Mouse (Mus musculus) adrenal gland, adult 18-20 months (tissue): Measurements from ENCODE around the gene Ddx25. TPM values are rescaled to one million over a fixed set of nuclear protein-coding genes. Genes with fewer than 3 reads are reported as not detected.

ENCODE experiments used
- DNase-seq, 2 experiments: peaks; one replicate each; pipeline ENCODE4 v3.0.0; 2021 to 2022; ENCODE audit warnings: low spot score in 2 of 2
- total RNA-seq, 2 experiments: library from RNA; stranded (reverse); gene quantifications; 1 replicate in 1 of 2; 2 replicates in 1 of 2; pipeline ENCODE4 v1.2.3; 2021

The Ddx25 gene
- total RNA-seq, 2 experiments from 2014 or later: 1.0 to 1.1 TPM

- DNase-seq: no peak
Measured at GRCm38 (mm10) chr9:35541941-35542340, 16.4 kb downstream of the Ddx25 start.

- DNase-seq: peak; percentile 52 to 79
Measured at GRCm38 (mm10) chr9:35541488-35541887, 16.8 kb downstream of the Ddx25 start.

DNA sequence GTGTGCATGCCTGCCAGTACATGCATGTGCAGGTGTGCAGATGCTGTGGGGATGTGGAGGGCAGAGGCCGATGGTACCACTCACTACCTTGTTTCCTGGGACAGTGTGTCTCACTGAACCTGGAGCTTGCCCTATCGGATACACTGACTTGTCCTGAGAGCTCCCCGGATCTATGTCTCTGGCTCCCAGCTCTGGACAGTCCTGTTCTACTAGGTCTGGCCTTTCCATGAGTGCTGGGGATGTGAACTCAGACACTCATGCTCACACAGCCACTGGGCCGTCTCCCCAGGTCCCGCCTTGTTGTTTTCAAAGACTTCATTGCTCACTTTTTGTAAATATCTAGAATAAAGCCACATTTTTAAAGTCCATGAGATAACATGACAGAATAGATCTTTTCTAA, 17.3 kb downstream of the Ddx25 start:
- DNase-seq: no peak

DNA sequence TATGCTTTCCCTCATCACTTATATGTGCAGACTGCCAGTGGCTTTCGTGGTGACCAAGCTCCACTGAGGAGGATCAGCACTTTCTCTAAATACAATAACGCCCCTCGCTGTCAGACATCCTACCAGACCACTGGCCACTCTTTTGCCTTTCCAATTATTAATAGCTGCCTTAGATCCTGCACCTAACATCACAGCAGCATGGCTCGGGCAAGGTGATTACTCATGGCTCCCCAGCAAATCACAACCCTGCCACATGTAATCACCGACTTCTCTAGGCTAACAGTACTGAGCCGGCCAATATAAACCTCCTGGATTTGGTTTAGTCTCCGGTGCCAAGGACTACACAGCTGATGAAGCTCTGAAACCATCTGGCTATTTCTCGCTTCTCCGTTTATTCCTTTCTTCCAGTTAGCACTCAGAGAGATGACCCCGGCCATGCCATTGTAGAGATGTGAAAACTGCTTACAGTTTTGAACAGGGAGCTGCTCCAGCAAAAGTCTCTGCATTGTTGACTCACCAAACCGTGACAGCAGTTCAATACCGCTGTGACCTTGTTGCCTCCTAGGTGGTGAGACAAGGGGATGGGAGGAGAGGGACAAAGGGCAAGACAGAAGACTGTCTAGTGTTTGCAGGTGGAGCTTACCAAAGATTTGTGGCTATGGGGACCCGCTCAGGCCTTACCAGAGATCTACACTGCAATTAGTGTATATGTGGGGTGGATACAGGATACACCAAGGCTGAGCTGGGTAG, 19.2 kb downstream of the Ddx25 start:
- no peak for DNase-seq

DNA sequence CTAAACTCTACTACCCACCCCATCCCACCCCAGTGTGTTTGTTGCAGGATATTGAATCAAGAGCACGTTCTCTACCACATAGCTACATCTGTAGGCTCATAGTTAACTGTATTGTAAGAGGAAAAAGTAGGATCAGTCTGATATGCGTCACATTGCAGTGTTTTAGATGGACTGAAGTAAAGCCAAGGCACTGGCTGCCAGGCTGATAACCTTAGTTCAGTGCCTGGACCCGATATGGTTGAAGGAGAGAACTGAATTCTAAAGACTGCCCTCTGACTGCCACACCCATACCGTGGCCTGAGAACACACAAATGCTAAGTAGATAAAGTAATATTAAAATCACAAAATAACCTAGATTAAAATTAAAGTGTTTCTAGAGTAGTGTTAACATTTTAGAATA, 22.5 kb downstream of the Ddx25 start:
- no peak for DNase-seq

DNA sequence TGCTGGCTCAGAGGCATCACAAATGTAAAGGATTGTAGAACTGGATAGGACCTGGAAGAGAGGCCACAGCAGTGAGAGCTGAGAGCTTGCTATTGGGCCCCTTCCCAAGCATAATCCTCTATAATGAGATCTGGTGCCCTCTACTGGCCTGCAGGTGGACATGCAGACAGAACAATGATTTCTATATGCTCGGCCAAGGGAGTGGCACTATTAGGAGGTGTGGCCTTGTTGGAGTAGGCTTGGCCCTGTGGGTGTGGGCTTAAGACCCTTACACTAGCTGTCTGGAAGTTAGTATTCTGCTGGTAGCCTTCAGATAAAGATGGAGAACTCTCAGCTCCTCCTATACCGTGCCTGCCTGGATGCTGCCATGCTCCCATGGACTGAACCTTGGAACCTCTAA, 23.2 kb downstream of the Ddx25 start:
- DNase-seq: peak; percentile 21 to 33

DNA sequence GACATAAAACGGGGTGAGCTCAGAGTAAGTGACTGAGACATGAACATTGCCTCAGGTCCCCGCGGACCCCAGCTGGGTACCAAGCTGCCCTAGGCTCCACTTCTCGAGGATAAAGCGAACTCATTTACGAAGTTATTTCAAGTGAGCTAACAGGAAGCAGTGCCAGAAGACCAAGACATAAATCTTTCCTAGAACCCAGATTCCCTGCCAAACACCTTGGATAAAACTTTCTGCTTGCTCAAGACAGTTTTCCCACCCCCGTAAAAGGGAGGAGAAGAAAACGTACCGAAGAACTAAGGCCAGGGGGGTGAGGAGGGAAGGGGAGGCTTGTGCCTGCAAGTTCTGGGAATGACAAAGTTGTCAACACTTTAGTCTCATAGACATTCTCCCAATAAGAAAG, 25.1 kb downstream of the Ddx25 start:
- DNase-seq: no peak

DNA sequence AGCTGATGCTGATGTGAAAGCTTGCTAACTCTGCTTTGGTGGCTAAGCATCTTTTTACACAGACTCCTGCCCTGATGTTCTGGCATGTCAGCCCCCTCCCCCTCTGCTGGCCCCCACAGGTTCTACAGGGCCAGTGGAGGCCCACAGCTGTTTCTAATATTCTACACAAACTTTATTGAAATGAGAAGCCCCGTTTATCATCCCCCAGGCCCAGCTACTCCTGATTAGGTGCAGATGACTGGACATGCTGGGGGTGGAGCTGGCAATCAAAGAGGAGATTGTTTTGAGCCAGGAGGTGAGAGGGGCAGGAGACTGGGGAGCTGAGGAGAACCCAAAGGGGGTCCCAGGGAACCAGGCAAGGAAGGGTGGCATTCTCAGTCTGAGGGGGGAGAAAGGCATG, 28.5 kb downstream of the Ddx25 start:
- no peak for DNase-seq

- no peak for DNase-seq
Measured at GRCm38 (mm10) chr9:35529141-35529540, 29.2 kb downstream of the Ddx25 start.

- DNase-seq: peak; percentile 52 to 61
Measured at GRCm38 (mm10) chr9:35523941-35524411, 34.4 kb downstream of the Ddx25 start.

GRCm38 (mm10) chr9:35523541-35523940, 34.8 kb downstream of the Ddx25 start:
- DNase-seq: no peak

DNA sequence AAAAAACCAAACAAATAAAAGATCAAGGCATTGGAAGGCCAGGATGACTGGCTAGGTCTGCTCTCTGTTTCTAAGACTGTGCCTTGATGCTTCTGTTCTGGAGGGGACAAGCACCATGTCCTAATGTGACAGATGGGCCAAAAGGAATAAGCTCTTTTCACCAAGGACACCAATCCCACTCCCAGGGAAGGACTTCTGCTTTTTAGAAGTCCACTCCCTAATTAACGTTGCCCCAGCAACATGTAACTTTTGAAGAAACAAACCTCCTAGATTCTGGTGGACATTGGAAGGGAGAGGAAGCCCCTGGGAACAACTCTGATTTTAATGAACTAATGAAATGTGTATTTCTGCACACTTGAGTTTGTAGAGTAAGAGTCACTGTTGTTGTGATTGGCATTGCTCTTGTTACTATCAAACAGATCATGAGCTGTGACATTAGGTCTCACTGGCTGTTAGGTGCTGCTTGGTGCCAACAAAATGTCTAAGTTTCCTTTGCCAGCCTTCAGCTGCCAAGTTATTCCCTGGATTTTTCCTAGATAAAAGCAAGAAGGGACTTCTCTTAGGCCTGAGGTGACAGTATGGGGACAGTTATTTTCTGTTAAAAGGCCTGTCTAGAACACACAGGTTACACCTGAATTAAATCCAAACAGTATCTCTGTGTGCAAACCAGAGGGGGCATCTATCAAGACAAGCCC, 35.4 kb downstream of the Ddx25 start:
- no peak for DNase-seq

- DNase-seq: no peak
Measured at GRCm38 (mm10) chr9:35522241-35522640, 36.1 kb downstream of the Ddx25 start.

- no peak for DNase-seq
Measured at GRCm38 (mm10) chr9:35520631-35521348, 37.5 kb downstream of the Ddx25 start.

DNA sequence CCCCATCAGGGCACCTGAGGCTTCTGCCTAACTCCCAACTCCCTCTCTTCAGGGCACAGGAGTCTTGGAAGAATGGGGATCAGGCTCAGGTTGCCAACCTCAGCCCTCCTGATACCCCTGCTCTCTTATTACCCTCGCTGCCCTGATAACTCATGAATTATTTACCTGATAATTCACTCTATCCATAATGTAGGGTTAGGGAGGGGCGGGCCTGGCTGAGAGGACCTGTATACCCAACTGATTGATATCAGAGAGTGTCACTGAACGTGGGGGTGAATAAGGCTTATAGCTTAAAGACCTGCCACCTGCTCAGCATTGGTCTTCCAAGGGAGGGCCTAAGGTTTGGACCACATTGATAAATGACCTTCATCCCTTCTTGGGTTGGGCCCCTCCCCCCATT, 40.2 kb downstream of the Ddx25 start, which contains the start of gene Gm1113:
TSS of gene Gm1113 (minus strand) at position 101 of the 400 bp plus-strand sequence.
- no peak for DNase-seq

- no peak for DNase-seq
Measured at GRCm38 (mm10) chr9:35516711-35517110, 41.6 kb downstream of the Ddx25 start.

- DNase-seq: no peak
Measured at GRCm38 (mm10) chr9:35516182-35516581, 42.1 kb downstream of the Ddx25 start.

DNA sequence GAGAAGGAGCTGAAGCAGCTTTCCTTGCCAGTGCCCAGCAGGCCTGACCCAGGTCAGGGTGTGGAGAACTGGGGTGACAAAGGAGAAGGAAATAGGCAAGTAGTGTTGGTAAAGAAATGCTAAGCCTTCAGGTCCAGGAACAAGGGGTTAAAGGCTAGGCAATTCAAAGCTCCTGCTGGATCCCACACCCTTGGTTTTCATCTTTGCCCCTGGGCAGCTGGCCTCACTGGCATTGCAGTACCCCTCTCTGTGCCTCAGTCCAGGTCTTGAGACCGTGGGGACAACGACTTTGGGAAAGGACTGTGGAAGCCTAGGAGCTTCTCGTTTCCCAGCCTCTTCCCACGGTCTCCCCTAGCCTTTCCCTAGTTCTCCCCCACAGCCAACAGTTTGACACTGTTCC, 44.4 kb downstream of the Ddx25 start:
- DNase-seq: no peak

DNA sequence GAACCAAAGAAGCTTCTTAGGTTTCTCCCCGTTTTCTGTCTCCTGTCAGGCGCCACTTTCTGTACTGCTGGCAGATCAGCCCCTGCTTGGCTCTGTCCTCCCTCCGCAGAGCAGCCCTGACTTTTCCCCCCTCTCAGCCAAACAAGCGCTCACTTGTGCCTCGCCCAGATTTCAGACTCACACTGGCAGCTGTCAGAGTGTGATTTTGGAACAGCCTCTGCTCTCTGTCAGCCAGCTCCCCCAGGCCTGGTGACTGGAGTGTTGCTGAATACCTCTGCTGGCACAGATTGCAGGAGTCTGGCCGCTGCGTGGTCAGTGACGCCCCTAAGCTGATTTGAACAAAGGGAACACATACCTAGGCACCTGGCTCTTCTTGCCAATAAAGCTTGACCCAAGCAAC, 50.1 kb downstream of the Ddx25 start:
- DNase-seq: no peak

GRCm38 (mm10) chr9:35502361-35503000, 55.8 kb downstream of the Ddx25 start:
- no peak for DNase-seq

DNA sequence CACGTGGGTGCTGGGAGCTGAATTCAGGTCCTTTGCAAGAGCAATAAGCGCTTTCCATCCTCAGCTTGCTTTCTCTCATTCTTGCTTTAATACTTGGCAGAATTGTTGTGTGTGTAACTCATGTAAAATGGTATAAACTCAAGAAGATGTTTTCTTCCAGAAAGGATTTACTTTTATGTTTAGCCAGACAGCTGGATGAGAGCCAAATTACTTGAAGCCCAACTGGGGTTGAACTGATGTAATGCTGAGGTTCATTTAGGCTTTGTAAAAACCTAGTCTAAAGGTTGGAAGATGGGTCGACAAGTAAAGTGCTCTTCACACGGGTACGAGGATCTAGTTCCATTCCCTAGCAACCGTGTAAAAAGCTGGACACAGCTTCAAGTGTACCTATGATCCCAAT, 58.4 kb downstream of the Ddx25 start:
- DNase-seq: no peak
